Mouse (Mus musculus) heart, adult 2 months (tissue): ENCODE results near the gene Eif4e3. TPM values are rescaled to one million over a fixed set of nuclear protein-coding genes. Genes with fewer than 3 reads are reported as not detected.

ENCODE experiments used
- DNase-seq, 2 experiments: peaks; one replicate each; pipeline ENCODE4 v3.0.0; 2021
- H3K27ac ChIP-seq: fragments of 200-600 bp; 2 replicates; pipeline ENCODE4 v1.8.1; 2022
- H3K27me3 ChIP-seq: fragments of 200-500 bp; 2 replicates; pipeline ENCODE4 v1.6.1; 2012; ENCODE audit warnings: mild to moderate bottlenecking, low read length, inconsistent platforms, mixed read lengths; ENCODE audit not compliant: control insufficient read depth, insufficient read depth
- H3K36me3 ChIP-seq: fragments of 200-500 bp; 2 replicates; pipeline ENCODE4 v1.6.1; 2012; ENCODE audit warnings: low read length, inconsistent platforms; ENCODE audit not compliant: control insufficient read depth, insufficient read depth
- H3K4me1 ChIP-seq: fragments of 200-500 bp; 2 replicates; pipeline ENCODE4 v1.6.1; 2011; ENCODE audit warnings: low read length; ENCODE audit not compliant: control insufficient read depth, insufficient read depth
- H3K4me3 ChIP-seq: fragments of 200-600 bp; 2 replicates; pipeline ENCODE4 v1.8.1; 2022
- H3K79me2 ChIP-seq: fragments of 200-500 bp; replicated peaks from 2 replicates; pipeline ENCODE4 v1.6.1; 2012; ENCODE audit warnings: mild to moderate bottlenecking, inconsistent platforms, low read length, moderate library complexity, mixed read lengths; ENCODE audit not compliant: control insufficient read depth, insufficient read depth
- H3K9ac ChIP-seq: fragments of 200-500 bp; 2 replicates; pipeline ENCODE4 v1.6.1; 2012; ENCODE audit warnings: low read depth, mild to moderate bottlenecking, control low read depth, inconsistent platforms, low read length, mixed read lengths
- CTCF ChIP-seq: fragments of 200-600 bp; IDR thresholded peaks from 2 replicates; pipeline ENCODE4 v1.8.1; 2022; ENCODE audit warnings: antibody characterized with exemption, mild to moderate bottlenecking, moderate library complexity
- EP300 ChIP-seq: fragments of 200-500 bp; IDR thresholded peaks from 2 replicates; pipeline ENCODE4 v1.6.1; 2011; ENCODE audit warnings: low read depth, low read length, control low read depth; ENCODE audit not compliant: insufficient read depth
- POLR2A ChIP-seq: fragments of 200-500 bp; IDR thresholded peaks from 2 replicates; pipeline ENCODE4 v1.6.1; 2011; ENCODE audit warnings: mild to moderate bottlenecking, low read depth, low read length, control low read depth; ENCODE audit not compliant: insufficient read depth
- WGBS: fragments of 180-500 bp; shearing (Covaris S2); methylation state at CpG from one replicate; pipeline ENCODE4 v1.1.7; 2018; 5-methylcytosine and 5-hydroxymethylcytosine counted together
- intact Hi-C: fragments of 180-260 bp; cut with DNase I; formaldehyde crosslinking; loops from one replicate; pipeline ENCODE4 v1.15.1; 2025
- polyA plus RNA-seq: library from polyadenylated mRNA; depleted of rRNA; stranded (reverse); fragments of >200 nt; gene quantifications from 2 replicates; pipeline ENCODE4 v1.2.3, GENCODE M21; 2012
- total RNA-seq, 2 experiments: library from RNA; stranded (reverse); gene quantifications; 2 replicates each; pipeline ENCODE4 v1.2.3; 2021

Eif4e3 gene
- total and polyA plus RNA-seq, 3 experiments = 24.2 to 45.8 (median 36.6) TPM

DNA sequence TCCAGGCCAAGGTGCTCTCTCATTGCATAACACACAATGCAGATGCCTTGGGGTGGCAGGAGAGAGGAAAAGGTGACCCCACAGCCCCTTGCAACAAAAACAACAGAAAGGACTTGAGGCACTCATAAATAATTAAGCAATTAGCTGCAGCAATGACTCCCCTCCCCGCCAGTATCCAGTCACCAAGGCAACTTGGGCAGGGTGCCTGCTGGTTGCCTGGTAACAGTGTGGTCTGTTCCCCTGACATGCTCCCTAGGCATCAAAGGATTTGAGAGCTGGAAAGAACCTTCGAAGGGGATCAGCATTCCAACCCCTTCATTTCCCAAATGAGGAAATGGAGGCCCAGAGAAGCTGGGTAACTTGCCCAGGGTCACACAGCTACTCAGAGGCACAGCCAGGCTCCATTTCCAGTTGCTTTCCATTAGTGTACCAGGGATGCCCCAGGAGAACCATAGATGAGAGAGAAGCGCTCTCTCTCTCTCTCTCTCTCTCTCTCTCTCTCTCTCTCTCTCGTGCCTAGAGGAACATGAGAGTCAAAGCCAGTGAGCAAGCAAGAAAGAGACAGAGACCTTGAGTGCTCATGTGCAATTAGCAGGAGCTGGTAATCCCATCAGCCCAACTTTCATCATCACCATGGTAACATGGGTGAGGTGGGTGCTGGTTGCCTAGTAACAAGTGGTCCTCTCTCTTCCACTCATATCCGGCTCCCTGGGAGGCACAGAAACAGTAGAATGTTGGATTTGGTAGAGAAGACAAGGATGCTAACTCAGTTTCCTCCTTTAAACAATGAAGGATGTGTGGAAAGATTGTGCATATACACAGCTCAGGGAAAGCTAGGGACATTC lies 3.1 kb upstream of the Eif4e3 start:
- Histone ChIP-seq H3K79me2 (no peaks in the 10 kb centered on the region), H3K27me3 (no peaks in the 10 kb centered on the region), H3K9ac (no peak overlapping the region), H3K4me1 (peaks cover 4% of the 10 kb centered on the region), H3K36me3 (no peaks in the 10 kb centered on the region), H3K27ac (no peak overlapping the region), H3K4me3 (no peak overlapping the region)
- TF ChIP-seq POLR2A = no peak
- TF ChIP-seq CTCF = no peak
- no peak for TF ChIP-seq EP300
- DNase-seq = no peak
- 62% methylated on average over 5 of the region's 5 CpGs for WGBS
- intact Hi-C loops = loop anchor here (5.0 kb wide), 1 partner anchor 113 kb away; no protein-coding TSS in a partner anchor

DNA sequence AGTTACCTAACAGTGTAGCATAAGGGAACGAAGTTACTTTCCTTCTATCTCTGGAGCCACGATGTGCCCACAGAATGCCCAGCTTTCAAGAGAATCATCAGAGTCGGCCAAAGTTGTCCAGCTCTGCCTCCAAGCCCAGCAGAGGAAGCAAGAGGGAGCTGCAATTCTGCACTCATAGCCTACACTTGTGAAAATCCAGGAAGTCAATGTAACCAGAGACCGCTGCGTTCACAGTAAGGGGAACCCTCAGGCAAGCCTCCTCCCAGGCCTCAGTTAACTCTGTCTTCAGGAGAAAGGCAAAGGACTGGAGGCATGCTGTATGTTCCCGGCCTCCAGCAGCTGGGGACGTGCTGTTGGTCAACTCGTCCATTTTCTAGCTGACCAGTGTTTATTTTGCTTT lies 719 bp upstream of the Eif4e3 start:
- WGBS = 59% methylated on average over 8 of the region's 8 CpGs
- TF ChIP-seq POLR2A (no peak), CTCF (no peak), EP300 (no peak)
- H3K27me3 ChIP-seq = no peaks in the 10 kb centered on the region
- peaks cover 4% of the 10 kb centered on the region for H3K4me1 ChIP-seq
- peak overlapping the region; percentile 90 for H3K27ac ChIP-seq
- H3K4me3 ChIP-seq = no peak overlapping the region; the same call in 1 of the 2 replicates
- no peak overlapping the region for H3K9ac ChIP-seq
- intact Hi-C loops = no loop called here
- H3K79me2 ChIP-seq = peaks cover 2% of the 10 kb centered on the region; the same call in 1 of the 2 replicates
- H3K36me3 ChIP-seq = no peaks in the 10 kb centered on the region
- DNase-seq = no peak

DNA sequence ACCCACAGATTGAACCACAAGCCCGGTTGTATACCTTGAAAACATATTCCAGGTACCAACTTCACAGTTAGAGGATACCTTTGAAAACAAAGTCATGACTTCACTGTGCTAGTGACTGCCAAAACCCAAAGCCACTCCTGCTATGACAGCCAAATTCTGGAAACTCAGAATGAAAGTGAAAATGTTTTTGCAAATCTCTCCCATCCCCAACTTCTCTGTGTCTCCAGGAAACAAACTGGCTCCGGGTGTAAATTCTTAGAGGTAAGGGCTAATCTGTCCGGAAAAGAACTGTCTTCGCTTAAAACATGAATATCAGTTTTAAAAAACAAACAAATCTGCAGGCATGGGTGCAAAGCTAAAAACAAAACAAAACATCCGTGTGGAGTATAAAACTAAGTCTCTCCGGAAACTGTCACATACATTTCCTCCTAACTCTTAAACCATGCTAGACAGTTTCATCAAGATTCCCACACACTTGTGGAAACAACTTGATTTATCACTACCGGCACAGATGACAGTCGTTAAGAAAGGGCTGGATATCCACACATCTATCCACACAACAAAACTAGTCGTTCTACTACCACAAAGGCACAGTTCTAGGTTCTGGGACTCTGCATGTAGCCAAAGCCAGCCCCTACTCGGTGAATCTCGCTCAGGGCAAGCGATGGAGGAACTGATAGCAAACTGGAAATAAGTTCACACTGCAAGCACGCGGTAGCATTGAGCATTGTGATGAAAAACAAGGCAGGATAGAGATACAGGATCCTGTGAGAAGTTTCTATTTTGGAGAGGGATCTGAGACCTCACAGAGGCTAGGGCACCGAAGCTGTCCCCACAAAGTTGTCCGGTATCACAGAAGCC lies 884 bp downstream of the Eif4e3 start:
- H3K79me2 ChIP-seq = peaks cover 2% of the 10 kb centered on the region
- WGBS = 10% methylated on average over 16 of the region's 16 CpGs
- H3K27me3 ChIP-seq = no peaks in the 10 kb centered on the region
- peak overlapping the region; percentile 94 for H3K9ac ChIP-seq
- peaks cover 4% of the 10 kb centered on the region for H3K4me1 ChIP-seq
- peak overlapping the region; percentile 89 for H3K4me3 ChIP-seq
- TF ChIP-seq CTCF = no peak
- no peak for TF ChIP-seq POLR2A
- no peak for TF ChIP-seq EP300
- no peaks in the 10 kb centered on the region for H3K36me3 ChIP-seq
- intact Hi-C loops = no loop called here
- no peak for DNase-seq
- peak overlapping the region; percentile 90 for H3K27ac ChIP-seq

DNA sequence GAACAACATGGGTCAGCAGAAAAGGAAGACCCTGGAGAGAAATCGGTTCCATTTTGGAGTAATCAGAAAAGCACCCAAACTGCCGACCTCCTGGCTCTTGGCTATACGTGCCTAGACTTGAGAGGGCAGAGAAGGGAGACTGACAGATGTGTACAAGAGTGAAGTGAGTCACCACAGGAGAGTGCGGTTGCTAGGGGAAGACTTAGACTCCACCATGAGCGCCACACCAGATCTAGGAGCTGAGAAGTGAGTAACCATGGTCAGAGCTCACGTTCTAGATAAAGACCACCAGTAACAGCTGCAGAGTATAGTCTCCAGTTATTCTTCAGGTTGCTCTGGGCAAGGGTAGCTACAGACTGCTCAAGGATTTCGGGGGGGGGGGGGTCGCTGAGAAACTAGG lies 3.3 kb downstream of the Eif4e3 start:
- intact Hi-C loops = no loop called here
- Histone ChIP-seq H3K4me1 (peaks cover 4% of the 10 kb centered on the region), H3K27ac (no peak overlapping the region), H3K9ac (no peak overlapping the region), H3K79me2 (peaks cover 4% of the 10 kb centered on the region), H3K36me3 (no peaks in the 10 kb centered on the region), H3K4me3 (no peak overlapping the region), H3K27me3 (no peaks in the 10 kb centered on the region)
- TF ChIP-seq EP300 (no peak), POLR2A (no peak), CTCF (no peak)
- WGBS = 80% methylated on average over 8 of the region's 8 CpGs
- DNase-seq = no peak

DNA sequence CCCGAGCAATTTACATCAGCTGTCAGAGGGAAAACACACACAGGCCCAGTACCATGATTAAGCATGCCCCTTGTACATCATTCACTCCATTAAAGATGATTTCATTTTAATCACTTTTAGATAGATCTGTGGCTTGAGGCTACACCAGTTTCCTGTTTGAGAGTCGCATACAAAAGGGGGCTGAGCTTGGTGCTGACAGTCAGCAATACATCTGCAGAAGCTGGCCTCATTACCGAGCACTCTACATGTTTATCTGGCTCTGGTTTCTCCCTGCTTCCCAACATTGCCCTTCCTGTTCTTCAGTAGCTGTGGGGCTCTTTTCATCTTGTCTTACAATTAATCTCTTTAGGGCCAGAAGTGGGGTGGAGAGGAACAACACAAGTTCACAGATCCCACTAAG lies 6.1 kb downstream of the Eif4e3 start:
- Histone ChIP-seq H3K27ac (no peak overlapping the region), H3K4me3 (no peak overlapping the region), H3K4me1 (peaks cover 3% of the 10 kb centered on the region), H3K79me2 (peaks cover 4% of the 10 kb centered on the region), H3K27me3 (no peaks in the 10 kb centered on the region), H3K9ac (no peak overlapping the region), H3K36me3 (no peaks in the 10 kb centered on the region)
- TF ChIP-seq EP300 (no peak), CTCF (no peak), POLR2A (no peak)
- intact Hi-C loops = no loop called here
- 37% methylated on average over 3 of the region's 3 CpGs for WGBS
- DNase-seq = no peak

DNA sequence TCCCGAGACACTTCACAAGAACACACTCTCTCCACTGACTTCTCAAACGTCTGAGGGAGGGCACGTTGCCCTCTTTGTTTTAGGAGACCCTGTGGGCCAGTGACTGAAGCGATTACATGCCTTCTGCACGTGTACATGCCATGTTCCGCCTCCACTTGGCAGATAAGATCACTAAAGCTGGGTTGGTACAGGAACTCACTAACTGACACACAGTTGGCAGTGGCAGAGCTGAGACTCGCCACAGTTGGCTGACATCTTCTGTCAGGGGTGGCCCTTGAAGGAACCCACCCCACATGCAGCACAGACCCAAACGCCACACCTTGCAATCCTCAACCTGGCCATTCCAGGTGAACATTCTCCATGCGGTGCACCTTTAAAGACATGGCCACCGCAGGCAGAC lies 8.0 kb downstream of the Eif4e3 start:
- TF ChIP-seq CTCF (no peak), EP300 (no peak), POLR2A (no peak)
- no peak for DNase-seq
- Histone ChIP-seq H3K4me3 (no peak overlapping the region), H3K79me2 (peaks cover 2% of the 10 kb centered on the region), H3K4me1 (peaks cover 4% of the 10 kb centered on the region), H3K9ac (no peak overlapping the region), H3K36me3 (no peaks in the 10 kb centered on the region), H3K27ac (no peak overlapping the region), H3K27me3 (no peaks in the 10 kb centered on the region)
- intact Hi-C loops = no loop called here
- WGBS = 79% methylated on average over 10 of the region's 10 CpGs
